Mouse (Mus musculus) cerebellum, adult 18-20 months (tissue): ENCODE results near the gene Ppp1r7.
"Not testable (repeated sequence)": the region's sequence is repeated elsewhere in the genome, so short reads cannot be mapped to it uniquely, and the experiment has no call there.

Experiments used
- DNase-seq, 2 experiments: peaks; one replicate each; pipeline ENCODE4 v3.0.0; 2021

Gene Ppp1r7

DNA sequence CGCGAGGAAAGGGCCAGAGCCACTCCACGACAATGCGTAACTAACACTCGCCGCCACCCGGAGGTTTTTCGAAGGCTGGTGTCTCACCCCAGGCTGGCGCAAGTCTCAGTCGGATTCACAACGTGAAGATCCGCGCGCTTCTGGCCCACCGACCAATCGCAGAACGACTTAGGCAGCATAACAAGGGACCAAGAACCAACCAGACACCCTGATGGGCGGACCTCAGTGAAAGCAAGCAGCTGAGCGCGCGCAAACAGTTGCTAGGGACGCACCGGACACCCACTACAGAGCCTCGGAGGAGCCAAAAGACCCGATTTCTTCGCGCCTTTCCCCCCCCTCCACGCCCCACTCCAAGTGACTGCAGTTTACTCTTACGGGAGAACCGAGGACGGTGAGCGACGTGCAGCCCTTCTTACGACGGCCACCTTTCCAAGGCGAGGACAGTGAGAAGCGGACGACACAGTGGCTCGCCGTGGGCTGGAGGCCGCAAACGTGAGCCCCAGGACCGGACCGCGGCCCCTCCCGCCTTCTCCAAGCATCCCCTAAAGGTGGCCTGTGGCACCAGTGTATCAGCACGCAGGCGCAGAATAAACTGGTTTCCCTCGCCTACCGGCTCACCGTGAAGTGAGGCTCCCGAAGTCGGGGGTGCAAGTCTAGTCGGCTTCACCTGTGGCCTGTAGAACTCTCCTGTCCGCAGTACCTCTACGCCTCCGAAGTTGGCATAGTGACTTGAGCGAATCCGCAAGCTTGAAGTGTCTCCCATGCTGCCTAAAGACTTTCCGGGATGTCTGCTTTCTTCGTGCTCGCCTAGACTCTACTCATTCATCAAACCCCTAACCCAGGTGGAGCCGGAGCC is at the start of gene Ppp1r7, which contains the start of gene Pask:
Gene Ppp1r7 (plus strand): TSS at position 207 of the 856 bp plus-strand sequence.
Gene Pask (minus strand): TSS at position 835 of the 856 bp plus-strand sequence.
- peak; percentile 94 to 96 for DNase-seq

DNA sequence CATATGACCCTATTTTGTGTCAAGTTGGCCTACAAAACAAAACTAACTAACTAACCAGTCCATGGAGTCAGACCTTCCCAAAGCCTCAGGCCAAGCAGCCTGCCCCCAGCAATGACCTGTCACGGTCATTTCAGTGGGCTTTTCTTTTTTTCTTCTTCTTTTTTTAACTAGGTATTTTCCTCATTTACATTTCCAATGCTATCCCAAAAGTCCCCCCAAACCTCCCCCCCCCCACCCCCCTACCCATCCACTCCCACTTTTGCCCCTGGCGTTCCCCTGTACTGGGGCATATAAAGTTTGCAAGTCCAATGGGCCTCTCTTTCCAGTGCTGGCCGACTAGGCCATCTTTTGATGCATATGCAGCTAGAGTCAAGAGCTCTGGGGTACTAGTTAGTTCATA is 48.2 kb upstream of the Ppp1r7 start:
- DNase-seq = not testable (repeated sequence)

DNA sequence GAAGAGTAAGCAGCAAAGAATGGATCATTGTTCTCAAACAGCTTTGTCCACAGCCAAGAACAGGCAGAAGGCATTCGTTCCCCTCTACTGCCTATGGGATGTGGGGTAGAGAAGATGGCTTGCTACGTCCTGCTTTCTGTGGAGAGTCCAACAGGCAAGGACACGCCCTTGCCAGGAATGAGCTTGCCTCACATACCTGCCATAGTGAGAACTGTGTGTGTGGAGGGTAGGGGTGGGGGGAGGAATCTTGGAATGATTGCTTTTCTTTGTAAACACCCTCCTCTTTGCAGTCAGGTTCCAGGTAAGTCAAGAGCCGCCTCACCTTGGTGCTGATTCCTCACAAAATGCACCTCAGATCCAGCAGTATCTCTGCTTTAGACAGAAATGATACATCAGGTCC is 42.9 kb upstream of the Ppp1r7 start:
- no peak for DNase-seq

DNA sequence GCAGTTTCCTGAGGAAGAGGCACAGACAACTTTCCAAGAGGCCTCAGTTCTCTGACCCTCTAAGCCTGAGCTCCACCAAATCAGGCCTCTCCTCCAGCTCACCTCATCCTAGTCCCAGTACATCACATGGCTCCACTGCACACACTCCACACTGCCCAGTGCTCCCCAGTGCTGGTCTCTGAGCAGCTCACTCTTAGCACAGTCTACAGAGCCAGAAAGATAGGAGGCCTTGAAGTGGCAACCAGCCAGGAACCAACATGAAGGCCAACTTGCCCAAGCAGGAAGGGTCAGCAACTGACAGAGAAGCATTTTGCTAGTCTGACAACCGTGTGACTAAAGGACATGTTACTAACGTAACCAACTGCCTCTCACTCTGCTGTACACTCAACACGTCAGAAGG is 42.1 kb upstream of the Ppp1r7 start:
- no peak for DNase-seq

DNA sequence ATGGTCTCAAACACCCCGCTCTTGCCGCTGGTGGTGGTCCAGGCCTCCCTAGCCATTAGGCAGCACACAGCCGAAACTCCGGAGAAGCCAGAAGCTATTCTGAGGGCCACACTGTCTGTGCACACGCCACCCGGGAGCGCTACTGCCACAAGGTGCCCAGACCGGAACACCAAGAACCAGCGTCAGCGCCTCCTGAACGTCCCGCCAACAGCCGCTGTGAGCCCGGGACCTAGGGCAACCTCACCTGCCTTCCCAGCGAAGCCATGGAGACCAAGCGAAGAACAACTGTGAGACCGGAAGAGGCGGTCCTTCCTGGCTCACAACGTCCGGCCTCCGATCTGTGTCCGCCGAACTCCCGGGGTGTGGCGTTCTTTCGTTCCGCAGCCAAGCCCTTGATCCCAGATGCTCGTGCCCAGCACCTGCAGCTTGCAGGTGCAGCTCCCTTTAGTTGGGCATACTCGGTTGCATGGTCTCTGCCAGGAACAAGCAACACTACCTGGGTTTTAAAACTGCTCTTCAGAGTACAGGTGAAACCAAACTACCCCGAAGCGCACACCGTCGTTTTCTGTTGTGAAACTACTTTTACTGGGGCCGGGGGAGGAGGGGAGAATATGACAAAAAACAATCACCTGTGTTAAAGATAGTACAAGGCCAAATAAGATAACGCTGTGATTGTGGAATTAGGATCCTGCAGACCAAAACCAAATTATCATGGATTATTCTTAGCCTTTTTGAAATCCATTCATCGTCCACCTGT is 36.9 kb upstream of the Ppp1r7 start, which contains the start of gene Mterf4:
Gene Mterf4 (minus strand): TSS at position 335 of the 757 bp plus-strand sequence.
- peak; percentile 82 to 87 for DNase-seq

DNA sequence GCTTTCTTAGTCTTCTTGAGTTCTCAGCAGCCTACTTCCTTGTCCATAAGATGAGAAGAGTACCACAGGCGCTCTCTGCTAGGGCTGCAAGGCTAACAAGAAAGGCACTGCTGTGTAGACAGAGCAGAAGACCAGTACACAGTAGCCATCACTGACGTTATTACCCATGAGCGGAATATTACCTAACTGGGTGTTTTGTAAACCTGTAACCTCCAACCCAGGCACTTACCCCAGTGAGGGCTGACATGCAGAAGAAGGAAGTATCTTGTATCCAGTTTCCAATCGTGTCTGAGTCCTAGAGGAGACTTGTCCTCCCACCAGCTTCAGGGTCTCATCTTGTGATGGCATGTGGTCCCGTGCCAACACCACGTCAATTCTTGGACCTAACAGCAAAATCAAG is 18.7 kb upstream of the Ppp1r7 start:
- no peak for DNase-seq

DNA sequence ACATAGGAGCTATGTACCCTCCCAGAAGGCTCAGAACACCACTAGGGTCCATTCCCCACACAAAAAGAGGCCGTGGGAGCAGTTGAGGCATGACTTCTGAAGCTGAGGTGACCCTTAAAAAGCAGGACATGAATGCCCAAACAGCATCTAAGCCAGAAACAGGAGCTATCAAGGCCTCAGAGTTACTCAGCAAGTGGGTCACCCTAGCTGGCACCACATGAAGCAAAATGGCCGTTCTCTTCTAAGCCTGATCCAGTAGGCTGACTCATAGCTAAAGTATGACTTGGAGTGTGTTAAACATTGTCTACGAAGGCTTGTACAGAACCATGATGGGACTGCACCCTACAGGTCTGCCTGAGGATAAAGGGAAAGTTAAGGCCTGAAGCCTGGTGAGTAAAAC is 16.2 kb upstream of the Ppp1r7 start:
- DNase-seq = no peak

DNA sequence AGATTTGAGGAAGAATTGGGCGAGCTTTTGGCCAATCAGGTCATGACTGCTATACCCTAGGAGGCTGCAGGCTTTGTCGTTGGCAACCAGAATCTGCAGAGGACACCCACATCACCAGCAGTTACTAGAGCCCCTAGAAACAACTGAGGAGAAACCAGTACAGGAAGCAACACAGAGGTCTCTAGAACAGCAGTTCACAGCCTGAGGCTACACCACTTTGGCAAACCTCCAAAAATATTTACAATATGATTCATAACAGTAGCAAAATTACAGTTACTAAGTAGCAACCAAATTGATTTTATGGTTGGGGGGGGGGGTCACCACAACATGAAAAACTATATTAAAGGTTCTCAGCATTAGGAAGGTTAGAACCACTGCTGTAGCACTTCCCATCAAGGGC is 8.0 kb upstream of the Ppp1r7 start:
- DNase-seq = no peak

DNA sequence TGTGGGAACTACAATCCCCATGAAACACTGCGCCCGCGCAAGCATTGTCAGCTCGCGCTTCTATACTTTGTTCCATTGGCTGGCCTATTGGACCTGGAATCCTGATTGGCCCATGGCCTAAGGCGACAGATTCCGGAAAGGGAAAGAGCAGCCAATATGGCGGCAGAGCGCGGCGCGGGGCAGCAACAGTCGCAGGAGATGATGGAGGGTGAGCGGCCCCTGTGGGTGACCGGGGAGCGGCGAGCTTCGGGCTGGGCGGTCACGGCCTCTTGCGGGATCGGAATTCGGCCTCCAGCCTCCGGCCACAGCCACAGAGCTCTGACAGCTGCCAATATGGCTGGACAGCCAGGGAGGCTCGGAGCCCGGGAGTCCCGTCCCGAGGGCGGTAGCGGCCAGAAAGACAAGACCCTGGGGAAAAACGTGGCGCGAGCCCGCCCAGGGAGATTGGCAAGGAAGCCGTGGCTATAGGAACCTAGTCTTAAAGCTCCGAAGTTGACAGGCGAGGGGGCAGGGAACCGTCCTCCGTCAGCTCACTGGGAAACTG is 922 bp downstream of the Ppp1r7 start:
- peak; percentile 93 to 98 for DNase-seq

DNA sequence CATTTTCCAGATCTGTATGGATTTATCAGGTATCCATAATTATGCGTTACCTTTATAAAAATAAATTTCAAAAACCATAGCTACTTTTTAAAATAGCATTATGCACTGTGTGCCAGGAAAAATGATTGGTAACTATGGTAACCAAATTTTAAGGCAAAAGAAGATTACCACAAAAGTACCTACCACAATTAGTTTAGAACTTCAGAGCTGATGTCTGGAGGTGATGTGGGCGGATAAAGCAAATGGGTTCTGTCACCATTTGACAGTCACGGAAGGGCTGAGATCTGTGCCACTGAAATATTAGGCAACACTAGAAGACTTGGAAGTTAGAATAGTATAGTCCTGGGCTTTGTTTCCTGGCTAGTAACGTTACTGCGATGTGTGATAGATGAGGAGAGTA is 4.5 kb downstream of the Ppp1r7 start:
- no peak for DNase-seq

DNA sequence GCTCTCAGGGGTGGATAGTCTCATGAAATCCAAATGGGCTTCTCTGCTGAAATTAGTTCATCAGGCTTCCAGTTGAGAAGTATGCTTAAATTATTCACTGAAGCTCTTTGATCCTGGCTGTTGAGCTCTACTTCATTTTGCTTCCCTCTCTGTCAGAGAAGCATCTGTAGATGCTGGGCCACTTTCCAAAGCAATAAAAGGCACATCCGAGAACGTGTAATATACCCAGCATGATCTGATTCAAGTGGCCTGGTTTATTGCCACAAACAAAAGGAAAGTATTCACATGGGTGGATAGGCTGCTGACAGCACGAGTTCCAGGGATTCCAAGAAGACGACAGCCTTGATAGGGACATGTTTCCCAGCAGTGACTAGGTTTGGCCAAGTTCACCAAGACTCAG is 7.0 kb downstream of the Ppp1r7 start:
- no peak for DNase-seq

DNA sequence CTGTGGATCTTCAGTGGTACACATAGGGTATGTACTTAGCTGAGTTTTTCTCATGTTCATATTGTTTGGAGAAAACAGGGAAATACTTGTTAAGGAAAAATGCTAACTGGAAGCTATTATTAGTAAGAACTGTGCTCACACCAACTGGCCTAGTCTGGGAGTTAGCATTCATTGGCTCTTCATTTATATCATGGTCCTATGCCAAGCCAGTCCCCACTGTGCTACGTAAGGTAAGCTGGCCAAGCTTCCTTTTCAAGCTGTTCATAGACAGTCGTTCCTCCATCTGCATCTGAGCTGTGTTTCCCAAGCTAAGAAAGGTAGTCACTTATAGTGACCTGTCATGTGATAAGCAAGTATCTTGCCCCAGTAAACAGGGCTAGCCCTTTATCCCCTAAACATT is 10.1 kb downstream of the Ppp1r7 start:
- DNase-seq = peak; percentile 56 to 70

DNA sequence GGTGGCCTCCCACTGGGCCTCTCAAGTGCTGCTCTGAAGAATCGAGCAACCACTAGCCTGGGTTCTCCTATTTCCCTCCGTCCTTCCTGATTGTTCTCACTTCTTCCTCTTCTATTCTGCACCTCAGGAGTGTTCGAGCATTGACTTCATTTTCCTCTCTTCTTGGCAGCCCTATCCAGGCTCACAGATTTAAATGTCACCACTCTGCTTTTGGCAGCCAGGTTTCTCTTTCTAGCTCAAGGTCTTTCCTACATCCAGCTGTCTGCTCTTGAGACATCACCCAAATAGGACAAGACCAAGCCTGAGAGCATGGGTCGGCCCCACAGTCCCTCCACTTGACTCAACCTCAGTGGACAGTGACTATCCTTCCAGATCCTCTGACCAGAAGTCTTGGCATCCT is 20.0 kb downstream of the Ppp1r7 start:
- DNase-seq = no peak

DNA sequence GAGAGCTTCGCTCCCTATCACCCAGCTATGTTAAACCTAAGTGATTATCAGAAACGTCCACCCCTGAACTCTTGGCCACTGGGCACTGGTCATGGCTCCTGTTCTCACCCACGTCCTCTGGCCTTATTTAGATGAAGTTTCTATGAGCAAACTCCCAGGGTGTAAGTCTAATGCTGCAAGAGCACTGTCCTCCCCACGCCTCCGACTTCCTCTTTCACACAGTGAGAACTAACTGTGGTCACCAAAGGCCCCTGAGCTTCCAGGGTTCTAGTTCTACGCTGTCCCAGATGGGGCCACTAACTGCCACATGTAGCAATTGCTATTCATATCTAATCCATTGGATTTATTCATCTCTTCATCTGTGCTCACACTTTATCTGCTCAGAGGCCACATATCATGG is 23.0 kb downstream of the Ppp1r7 start:
- no peak for DNase-seq

DNA sequence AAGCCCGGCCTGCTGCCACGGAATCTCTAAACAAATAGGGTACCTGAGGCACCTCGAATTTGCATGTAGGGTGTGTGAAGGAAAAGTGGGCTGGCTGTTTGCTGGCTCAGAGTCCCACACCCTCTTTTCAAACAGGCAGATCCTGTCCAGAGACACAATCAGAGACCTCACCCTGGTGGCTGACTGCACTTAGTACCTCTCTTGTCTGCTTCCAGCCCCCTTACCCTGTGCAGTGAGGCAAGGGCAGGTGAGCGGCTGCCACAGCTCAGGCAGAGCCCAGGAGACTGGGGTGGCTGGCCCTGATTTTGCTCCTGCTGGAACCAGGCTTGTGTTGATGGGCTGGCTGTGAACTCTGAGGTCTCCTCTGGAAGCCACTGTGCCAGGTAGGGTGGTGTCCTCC is 31.0 kb downstream of the Ppp1r7 start, which contains the start of gene Ano7:
Gene Ano7 (plus strand): TSS at position 266 of the 400 bp plus-strand sequence.
- no peak for DNase-seq

DNA sequence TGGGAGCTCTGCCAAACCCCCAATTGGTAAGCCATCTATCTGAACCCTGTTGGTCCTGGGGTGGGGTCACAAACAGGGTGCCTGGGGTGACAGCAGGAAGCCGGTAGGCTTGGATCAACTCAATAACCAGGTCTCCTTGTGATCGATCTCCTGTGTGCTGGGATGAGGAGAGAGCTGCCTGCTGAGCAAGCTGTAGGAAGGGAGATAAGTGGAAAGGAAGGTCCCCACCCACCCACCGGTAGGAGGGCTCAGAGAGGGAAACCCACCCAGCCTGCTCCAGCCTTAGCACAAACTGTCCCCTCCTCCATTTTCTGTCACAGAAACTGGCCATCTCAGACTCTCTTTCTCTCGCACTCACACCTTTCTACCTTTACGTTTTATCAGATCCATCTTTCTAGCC is 34.7 kb downstream of the Ppp1r7 start:
- DNase-seq = no peak

DNA sequence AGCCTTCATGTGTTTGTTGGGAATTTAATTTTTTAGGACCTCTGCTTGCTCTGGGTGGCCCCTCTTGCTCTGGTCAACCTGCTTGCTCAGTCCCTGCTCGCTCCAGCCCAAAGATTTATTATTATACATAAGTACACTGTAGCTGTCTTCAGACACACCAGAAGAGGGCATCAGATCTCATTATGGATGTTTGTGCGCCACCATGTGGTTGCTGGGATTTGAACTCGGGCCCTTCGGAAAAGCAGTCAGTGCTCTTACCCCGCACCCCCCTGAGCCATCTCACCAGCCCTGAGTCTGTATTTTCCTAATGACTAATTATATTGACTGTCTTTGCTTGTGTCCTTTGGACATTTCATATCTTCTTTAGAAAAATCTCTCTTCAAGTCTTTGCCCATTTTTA is 36.5 kb downstream of the Ppp1r7 start:
- no peak for DNase-seq

DNA sequence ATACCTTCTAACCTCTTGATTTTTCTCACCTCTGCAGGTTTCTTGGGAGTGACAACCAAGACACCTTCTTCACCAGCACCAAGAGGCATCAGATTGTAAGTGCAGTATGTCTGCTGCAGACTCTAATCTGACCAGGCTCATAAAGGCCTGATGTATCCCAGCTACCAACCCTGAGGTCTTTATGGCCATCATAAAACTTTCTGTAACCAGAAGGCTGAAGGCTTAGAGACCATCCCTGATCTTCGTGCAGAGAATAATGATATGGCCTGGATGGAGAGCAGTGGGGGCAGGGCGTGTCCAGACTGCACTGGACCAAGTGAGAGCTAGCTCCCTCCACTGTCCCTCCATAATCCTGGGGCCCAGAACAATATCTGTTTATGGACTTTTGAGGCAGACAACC is 44.5 kb downstream of the Ppp1r7 start:
- DNase-seq = no peak

DNA sequence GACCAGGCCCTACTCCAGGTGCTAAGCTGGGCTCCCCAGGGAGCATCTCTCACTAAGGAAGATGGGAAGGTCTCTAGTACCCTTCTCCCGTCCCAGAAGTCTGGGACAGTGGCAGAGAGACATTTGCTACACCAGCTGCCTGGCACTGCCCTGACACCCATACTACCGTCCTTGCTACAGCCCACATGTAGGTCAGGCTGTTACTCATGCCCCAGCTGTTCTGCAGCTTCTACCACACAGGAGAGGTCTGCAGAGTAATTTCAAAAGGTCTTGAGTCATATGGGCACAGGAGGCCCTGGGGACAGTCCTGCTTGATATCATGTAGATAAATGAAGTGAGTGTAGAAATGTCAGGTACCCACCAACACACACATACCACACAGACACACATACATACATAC is 46.3 kb downstream of the Ppp1r7 start:
- DNase-seq = no peak

DNA sequence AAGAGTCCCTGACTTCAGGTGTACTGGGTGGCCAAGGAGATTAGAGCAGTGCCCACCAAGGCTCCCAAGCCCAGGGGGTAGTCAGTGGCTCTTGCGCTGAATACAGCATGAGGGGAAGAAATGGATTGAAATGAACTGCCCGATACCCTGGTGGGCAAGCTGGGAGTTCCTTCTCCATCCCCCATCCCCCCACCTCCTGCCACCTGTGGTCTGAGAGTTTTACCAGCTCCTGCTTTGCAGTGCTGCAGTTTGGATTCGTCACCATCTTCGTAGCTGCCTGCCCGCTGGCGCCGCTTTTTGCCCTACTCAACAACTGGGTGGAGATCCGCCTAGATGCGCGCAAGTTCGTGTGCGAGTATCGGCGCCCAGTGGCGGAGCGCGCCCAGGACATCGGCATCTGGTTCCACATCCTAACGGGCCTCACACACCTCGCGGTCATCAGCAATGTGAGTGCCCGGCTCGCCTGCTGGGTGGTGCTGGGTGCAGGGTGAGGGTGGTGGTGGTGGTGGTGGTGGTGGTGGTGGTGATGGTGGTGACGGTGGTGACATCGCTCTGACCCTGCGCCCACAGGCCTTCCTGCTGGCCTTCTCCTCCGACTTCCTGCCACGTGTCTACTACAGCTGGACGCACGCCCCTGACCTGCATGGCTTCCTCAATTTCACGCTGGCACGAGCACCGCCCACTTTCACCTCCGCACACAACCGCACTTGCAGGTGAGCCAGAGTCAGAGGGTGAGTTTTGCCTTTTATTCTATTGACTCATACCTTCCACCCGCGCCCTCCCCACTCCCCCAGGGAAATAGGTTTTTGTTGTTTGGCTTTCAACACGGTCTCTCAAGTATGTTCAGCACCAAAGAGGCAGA is 58.8 kb downstream of the Ppp1r7 start:
- DNase-seq = no peak

DNA sequence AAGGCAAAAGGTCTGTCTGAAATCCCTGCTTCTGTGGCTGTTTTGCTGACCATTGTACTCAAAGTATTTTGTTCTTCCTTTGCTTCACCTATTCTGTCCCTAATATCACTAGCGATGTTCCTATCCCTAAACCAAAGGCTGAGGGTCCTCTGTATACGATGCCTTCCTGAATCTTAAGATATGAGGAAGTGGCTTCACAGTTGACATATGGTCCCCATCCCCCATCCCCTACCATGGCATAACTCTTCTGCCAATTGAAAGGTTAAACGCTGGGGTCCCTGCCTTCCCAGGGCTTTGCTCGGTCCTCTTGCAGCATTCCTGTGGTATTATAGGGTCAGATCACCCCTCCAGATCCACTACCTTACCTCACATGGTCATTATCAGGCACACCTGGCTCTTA is 60.7 kb downstream of the Ppp1r7 start:
- DNase-seq = no peak
